Mouse (Mus musculus): ENCODE measurements around the gene Ubash3b.
A peak's percentile ranks its signal among the peaks of the same experiment; 100 is the strongest.

The Ubash3b gene

DNA sequence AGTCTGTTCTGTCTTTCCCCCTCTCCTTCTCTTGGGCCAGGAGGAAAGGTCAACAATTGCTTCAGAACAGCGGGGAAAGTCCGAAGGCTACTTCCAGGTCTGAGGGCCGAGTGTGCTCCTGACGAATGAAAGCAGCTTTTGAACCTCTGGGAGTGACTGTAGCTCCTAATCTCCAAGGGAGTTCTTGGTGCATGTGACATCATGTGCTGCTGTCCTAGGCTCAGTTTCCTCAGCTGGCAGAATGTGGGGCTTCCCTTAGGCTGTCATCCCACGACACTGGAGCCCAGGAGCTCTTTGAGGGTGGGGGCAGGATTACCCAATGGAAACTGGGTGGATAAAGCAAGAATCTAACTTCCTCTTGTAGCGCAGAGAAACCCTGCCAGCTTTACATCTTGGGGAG, at the start of gene Ubash3b:
Gene Ubash3b (minus strand): TSS at position 285 of the 400 bp plus-strand sequence.
- DNase-seq (ENCODE audit: low spot score in 2 of 2) = no peak

DNA sequence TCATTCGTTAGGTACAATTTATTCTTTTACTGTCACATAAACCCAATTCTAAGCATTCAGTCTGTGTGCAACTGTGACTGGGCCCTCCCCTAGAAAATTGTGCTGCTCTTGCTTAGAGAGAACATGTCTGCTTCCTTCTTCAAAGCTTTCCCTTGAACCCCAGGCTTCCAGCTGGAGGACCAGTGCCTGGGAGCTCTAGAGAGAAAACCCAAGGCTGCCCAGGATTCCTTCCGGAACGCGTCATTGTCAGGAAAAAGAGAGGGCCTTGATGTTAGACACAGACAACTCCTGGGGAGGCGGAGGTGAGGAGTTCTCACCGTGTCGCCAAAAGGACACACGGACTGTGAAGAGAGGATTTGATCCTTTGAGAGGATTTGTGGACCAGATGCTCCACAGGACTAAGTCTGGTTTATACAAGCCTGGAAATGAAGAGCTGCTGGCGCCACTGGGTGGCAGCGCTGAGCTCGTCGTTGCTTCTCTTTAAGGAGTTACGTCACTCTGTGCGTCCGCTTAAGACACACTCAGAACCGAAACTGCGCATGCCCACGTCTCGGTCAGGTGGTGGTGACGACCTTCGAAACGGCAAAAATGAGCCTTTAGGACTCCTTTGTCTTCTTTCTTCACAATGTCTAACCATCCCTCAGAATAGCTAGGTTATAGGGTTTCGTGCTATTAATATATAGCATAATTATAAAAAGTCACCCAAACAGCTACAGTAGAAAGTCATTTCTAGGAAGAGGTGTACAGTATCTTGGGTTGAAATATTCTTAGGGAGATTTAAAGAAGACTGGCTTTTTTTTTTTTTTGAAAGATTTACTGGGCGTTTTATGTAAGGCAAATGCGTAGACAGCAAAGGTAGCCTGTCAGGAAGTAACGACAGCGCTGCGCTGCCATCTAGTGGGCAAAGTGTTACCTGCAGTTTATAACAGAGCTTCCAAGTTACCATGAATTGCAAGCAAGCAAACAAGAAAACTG, 45.9 kb upstream of the Ubash3b start:
- DNase-seq (ENCODE audit: low spot score in 2 of 2) = peak; percentile 92 to 93

DNA sequence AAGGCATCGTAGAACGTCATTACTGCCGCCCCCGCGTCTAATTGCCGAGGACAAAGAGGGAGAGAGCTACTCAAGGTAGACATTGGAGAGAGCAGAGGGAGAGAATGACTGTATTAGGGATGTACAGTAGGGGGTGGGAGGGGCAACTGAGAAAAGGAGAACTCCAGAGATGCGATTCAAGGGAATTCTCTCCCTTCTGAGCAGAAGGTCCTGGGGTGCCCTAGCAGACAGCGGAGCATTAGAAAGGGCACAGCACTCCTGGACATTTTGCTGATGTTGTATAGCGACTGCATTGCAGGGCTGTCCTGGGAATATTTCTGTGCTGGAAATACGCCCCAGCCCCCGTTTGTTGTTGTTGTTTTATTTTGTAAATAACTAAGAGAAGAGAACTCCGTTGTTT, 45.2 kb upstream of the Ubash3b start:
- no peak for DNase-seq (ENCODE audit: low spot score in 2 of 2)

DNA sequence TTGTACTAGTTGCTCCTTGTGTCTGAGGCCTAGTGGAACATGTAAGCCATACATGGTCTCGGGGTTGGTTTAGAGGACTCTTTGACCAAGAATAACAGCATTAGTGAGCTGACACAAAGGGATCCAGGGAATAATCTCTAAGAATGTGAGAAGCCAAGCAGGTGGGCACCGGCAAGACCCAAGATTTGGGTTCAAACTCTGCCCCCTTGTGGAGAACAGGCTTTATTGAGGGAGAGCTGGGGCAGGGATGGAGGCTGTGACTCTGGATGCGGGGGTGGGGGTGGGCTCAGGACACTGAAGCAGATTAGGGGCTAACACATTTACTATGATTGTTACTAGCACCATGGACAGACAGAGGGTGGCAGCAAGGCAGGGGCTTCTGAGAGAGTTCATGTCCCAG, 43.8 kb upstream of the Ubash3b start:
- no peak for DNase-seq (ENCODE audit: low spot score in 2 of 2)

DNA sequence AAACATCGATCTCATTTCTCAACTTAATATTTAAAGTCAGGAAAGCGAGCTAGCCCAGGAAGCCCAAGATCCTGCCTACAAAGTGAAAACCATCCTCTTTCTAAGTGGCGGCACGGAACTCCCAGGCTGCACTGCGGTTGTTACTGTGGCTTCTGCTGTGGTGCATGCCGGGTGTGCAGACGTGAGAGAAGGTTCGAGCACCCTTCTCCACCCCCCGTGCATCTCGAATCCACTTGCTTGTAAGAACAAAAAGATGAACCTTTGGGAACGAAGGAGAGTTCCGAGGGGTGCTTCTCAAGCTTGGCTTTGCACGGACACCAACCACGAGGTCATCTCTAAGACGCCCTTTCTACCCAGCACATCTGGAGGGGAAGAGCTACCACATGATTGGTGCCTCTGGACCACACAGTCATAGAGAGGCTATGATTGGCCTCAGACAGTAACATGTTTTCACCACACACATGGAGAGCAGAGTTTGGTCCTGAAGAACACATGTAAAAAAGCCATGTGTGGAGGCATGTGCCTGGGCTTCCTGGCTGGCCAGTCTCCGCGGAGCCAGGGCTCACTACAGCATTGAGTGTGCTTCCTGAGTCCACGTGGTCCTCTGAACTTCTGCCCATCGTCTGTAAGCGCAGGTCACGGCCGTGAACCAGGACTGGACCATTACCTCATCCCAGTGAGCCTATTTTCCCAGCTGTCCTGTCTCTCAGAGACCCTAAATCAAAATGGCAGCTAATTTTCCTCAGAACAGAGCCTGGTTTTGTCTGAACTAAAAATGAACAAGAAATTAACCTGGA, 38.2 kb upstream of the Ubash3b start:
- no peak for DNase-seq (ENCODE audit: low spot score in 2 of 2)

DNA sequence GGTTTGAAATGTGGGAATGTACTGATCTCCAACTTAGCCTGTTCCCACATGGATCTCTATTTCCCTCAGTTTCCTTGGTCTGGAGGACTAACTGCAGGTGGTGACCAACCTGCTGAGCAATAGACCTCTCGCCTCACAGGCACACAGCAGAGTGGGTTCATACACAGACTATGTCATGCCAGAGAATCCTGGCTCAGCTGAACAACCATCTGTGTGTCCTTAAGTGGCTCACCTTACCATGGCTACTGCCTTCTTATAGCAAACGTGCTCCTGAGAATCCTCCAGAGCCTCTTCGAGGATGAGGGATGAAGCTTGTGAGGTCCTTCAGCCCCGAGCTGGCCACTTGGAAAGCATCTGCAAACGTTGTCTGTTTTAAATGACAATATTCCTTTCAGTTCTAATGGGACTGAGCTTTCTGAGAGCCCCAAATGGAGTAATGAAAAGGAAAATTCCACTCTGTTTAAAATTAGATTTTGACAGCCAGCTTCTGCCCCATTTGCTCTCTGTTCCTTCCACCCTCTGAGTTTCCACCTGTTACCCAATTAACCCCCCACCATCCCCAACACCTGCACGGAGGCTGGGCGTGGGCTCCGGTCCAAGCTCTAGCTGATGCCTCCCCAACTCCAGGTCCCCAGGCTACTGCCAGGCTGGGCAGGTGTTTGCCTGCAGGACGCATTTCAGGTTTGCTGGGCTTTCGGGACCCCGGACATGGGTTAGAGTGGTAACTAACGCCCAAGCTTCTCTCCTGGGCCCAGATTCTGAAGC, 37.2 kb upstream of the Ubash3b start:
- DNase-seq (ENCODE audit: low spot score in 2 of 2) = no peak

DNA sequence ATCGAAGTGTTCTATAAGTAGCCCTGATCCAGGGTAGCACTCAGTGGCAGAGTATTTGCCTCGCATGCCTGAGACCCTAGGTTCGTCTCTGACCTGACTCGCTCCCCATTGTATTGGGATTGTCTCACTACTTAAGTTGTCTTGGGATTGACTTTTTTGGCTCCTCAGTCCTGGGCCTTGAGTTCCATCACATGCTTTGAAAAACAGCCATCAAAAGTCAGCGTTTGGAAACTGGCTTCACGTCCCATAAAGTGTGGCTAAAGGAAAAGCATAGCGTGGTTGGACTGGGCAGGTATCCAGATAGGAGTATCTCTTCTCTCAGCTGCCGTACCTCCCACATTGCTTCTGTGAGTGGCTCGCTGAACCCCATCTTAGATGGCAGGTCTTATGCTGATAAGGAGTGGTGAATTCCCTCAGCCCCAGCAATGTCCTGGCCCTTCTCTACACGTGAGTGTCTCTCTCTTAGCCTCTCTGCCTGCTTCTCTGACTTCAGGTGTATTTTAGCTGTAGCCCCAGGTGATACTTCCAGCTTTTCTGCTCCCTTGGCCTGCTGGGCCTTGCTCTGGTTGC, 34.3 kb upstream of the Ubash3b start:
- DNase-seq (ENCODE audit: low spot score in 2 of 2) = no peak

DNA sequence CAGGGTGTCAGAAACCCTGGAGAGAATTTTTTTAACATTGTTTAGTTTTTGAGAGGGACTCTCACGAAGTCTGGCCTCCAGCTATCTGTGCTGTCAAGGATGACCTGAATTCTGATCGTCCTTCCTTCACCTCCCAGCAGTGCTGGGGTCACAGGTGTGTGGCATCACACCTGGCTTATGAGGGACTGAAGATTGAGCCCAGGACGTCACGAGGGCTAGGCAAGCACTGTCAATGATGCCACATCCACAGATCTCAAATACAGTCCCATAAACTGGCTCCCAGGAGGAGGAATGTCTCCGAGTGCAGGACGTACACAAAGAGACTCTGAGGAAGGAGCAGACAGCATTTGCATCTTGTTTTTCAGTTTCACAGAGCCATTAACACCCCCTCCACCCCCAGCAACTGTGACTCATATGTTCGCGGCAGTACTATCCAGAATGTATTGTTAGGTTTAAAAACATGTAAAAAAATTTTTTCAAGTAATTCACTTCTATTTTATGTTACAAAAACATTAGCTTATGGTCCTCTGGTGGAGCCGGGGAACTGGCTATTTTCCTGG, 30.2 kb upstream of the Ubash3b start:
- peak; percentile 52 to 54 for DNase-seq (ENCODE audit: low spot score in 2 of 2)

DNA sequence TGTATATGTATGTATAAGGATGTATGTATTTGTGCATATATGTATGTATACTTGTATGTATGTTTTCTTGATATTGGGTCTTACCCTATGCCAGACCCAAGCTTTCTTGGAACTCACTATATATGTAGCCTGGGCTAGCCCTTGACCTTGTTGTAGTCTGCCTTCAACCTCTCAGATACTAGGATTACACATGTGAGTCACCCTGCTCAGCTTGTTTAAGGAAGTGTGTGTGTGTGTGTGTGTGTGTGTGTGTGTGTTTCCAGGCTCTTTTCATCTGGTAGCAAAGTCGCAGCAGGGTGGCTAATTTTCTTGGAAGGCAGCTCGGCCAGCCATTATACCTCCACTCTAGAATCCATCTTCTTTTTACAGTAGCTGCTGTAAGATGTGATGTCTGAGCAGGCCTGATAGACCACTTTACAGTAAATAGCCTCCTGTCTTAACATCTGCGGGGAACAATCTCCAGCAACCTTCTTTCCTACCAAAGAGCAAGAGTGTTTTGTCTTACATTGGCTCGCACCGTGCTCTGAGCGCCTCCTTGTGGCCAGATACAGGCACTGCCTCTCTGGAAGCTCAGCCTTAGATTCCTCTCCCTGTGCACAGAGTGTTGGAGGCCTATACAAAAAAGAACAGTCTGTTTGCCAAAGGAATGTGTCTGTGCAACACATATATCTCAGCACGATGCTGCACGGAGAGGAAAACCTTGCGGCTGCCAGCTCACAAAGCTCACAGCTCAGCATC, 29.4 kb upstream of the Ubash3b start:
- DNase-seq (ENCODE audit: low spot score in 2 of 2) = peak; percentile 80 to 84

DNA sequence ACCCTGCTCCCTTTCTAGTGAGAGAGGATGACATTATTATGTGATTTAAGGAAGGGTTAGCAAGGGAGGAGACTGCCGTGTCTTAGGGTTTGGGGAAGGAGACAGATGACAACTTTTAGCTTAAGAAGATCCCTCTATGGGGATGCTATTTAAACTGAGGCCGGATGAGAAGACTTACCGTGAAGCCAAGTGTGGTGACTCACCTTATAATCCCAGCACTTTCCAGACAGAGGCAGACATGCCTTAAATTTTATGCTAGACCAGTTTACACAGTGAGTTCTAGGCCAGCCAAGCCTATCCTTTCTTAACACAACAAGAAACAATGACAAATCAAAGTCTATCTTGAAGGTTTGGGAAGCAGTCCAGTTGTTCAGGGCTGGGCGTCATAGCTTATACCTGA, 26.4 kb upstream of the Ubash3b start:
- no peak for DNase-seq (ENCODE audit: low spot score in 2 of 2)

DNA sequence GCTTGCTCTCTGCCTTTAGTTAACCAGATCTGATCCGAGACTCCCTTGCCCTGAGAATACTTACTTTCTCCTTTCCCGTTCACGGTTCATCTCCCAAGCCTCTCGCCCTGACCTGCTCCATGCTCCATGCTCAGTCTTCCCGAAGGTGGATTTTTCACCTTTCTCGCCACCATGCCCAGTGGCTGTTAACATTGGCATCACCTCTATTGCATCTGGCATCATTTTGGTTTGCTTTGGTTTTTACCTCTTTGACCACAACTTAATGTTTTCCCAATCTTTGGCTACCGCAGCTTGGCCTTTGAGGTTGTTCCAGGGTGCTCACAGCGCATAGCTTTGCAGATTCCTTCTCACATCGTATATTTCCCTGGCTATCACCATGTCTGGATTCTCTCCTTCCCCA, 26.0 kb upstream of the Ubash3b start:
- DNase-seq (ENCODE audit: low spot score in 2 of 2) = no peak

DNA sequence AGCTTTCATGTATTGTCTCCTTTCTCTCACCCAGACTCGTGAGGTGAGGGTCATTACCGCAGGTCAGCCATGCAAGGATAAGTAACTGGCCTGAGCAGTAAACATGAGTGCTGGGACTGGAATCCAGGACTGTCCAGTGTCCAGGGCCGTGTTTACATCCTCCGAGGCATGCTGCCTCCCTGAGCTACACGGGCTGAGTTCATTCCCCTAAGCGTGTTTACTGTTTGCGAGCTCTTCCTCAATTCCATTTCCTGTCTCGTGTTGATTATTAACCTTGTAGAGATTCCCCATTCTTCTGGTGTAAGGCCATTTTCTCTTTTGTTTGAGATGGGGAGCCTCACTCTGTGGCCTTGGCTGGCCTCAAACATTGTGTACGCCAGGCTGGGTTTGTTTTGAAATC, 23.8 kb upstream of the Ubash3b start:
- DNase-seq (ENCODE audit: low spot score in 2 of 2) = no peak

DNA sequence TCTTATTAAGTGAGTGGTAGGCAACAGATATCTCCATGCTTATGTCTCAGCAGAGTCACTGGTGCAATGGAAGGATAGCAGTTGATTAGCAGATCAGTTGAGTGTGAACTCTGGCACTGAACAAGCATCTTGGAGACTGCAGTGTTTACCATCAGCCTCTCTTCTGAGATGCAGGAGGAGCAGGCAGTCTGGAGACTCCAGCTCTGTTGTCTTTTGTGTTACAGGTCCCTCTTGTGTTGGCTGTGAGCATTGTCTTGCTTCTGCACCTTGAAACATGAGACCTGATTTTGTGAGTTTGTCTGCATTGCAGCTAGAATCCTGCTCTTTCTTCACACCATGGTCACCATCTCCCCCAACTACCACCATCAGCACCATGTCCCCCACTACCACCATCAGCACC, 21.1 kb upstream of the Ubash3b start:
- peak; percentile 37 to 56 for DNase-seq (ENCODE audit: low spot score in 2 of 2)

DNA sequence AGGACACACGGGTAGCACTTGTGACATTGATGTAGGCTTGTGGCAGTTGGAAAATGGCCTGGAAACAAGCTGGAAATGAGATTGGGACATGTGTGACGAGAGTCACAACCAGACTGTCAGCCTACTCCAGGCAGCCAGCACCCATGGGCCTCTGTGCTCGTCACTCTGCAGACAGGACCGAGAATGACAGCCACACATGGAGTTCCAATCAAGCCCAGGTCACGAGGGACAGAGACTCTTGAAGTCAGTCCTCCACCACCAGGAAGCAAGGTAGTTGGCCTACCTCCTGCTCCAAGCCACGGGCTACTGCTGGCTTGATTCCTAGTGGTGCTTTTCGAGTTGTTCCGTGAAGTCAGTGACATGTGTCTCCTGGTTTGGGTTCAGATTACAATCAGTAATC, 20.3 kb upstream of the Ubash3b start:
- no peak for DNase-seq (ENCODE audit: low spot score in 2 of 2)

DNA sequence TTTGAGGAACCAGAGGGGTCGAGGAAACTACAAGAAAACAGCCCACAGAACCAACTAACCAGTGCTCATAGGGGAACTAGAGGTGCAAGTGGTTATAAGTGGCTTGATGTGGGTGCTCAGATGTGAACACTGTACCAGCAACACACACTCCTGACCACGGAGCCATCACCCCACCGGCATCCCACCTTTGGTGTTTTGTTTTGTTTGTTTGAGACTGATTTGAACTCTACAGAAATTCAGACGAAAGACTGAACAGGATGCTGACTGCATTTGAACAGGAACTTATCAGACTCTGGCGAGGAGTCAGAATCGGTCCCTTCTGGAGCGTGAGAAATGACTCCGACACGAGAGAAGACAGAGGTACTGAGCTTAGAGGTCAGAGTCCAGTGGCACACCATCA, 19.9 kb upstream of the Ubash3b start:
- no peak for DNase-seq (ENCODE audit: low spot score in 2 of 2)

DNA sequence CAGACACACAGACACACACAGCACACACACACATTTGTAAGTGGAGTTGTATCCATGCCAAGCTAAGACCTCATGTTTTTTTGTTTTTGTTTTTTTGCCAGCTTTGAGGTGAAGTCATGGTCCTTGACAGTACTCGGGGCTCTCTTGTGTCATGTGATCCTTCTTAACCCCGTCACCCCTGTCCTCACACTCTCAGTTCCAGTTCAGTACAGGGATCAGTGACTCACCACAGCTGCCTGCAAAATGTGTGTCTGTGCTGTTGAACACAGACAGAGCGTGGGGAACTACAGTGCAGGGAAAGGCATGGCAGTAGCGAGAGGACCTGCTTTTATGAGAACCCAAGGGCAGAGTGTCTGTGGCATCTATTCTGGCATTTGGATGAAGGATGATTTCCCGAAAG, 17.6 kb upstream of the Ubash3b start:
- no peak for DNase-seq (ENCODE audit: low spot score in 2 of 2)

DNA sequence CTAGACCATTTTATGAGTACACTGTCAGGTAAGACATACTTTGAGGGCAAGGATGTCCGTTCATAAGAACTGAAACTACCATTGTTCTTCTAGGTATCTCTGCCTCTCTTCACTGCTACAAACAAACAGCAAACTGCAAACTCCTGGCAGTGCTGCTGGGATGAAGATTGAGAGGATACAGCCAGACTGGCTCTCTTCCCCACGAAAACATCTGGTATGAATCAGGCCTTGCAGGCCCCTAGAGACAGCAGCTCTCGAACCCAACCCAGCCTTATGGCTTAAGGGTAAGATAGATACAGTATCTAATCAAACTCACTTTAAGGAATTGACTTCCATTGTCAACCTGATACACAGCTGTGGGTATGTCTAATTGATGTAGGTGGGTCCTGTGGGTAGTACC, 11.7 kb upstream of the Ubash3b start:
- no peak for DNase-seq (ENCODE audit: low spot score in 2 of 2)

DNA sequence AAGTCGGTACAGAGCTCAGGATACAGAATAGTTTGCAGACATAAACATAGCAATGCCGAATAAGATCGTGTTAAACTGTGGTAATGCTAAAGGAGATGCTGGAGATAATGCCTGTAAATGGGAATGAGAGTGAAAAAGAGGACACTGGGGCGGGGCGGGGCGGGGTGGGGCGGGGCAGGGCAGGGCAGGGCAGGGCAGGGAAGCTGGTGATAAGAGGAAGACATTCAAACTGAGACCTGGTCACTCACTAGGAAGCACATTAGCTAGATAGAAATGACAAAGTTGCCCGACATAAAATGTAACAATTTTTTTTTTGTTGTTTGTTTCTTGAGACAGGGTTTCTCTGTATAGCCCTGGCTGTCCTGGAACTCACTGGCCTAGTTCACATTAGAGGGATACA, 10.9 kb upstream of the Ubash3b start:
- DNase-seq (ENCODE audit: low spot score in 2 of 2) = no peak

DNA sequence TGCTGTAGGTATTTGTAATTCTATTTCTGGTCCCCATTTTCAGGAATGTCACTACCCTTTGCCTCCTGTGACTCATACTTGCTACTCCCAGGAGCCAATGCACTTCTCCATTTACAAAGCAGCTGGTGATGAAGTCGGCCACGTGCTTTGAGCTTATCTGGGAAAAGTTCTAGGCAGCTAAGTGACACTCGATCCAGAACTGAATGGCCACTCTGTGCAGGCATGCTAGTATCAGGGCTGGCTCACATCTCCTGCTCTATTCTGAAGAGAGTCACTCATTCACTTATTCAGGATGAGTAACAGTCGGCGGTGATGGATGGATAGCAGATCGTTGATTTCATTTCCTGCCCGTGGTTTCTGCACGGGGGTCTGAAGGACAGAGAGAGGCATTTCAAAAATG, 8.5 kb upstream of the Ubash3b start:
- no peak for DNase-seq (ENCODE audit: low spot score in 2 of 2)

DNA sequence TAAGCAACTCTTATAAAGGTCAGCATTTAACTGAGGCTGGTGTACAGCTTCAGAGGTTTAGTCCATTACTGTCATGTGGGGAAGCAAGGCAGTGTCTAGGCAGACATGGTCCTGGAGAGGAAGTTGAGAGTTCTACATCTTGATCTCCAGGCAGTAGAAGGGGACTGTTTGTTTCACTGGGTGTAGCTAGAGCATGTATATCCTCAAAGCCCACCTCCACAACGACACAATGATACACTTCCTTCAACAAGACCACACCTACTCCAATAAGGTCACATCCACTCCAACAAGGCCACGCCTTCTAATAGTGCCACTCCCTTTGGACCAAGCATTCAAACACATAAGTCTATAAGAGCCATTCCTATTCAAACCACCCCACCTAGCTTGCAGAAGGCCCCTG, 7.2 kb upstream of the Ubash3b start:
- no peak for DNase-seq (ENCODE audit: low spot score in 2 of 2)

DNA sequence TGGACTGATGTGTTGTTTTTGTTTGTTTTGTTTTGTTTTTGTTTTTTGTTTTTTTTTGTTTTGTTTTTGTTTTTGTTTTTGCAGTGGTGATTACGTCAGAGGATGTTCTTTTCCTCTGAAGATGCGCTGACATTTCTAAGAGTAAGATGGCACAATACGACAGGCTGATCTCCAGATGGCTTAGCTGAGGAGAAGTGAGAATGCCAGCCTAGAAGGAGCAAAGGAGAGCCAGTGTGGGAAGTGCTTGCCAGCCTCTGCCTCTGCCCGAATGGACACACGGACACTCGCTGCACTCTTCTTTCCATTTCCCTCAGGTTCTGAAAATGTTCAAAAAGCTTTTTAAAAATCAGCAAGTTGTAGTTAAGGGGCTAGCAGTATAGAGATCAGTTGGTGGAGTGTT, 6.7 kb upstream of the Ubash3b start:
- DNase-seq (ENCODE audit: low spot score in 2 of 2) = no peak

All from right cerebral cortex, postnatal 36 days (tissue).